Mouse (Mus musculus) ES-E14 (cell line): Measurements from ENCODE around the gene Klhl7. TPM values are rescaled to one million over a fixed set of nuclear protein-coding genes. Genes with fewer than 3 reads are reported as not detected.

ENCODE experiments used
- DNase-seq: peaks from one replicate; pipeline ENCODE4 v3.0.0-alpha.2; 2013; ENCODE audit warnings: low read depth, low spot score
- H3K27ac ChIP-seq: 2 replicates; pipeline ENCODE4 v1.5.1; 2012; ENCODE audit warnings: low read depth, mild to moderate bottlenecking, low read length, moderate library complexity, mixed read lengths; ENCODE audit not compliant: poor library complexity, insufficient read depth, severe bottlenecking
- H3K36me3 ChIP-seq: 2 replicates; pipeline ENCODE4 v1.6.1; 2012; ENCODE audit warnings: mild to moderate bottlenecking, low read length, moderate library complexity, mixed read lengths; ENCODE audit not compliant: control insufficient read depth, poor library complexity, insufficient read depth, severe bottlenecking
- H3K4me1 ChIP-seq, 2 experiments: fragments of 150-350 bp in 1 of 2; sonication (generic) in 1 of 2; 2 replicates each; pipeline ENCODE4 v1.6.1; 2012; ENCODE audit warnings: low read length in 2 of 2, mild to moderate bottlenecking in 1 of 2, mixed read lengths in 1 of 2; ENCODE audit not compliant: control insufficient read depth in 2 of 2, insufficient read depth in 2 of 2, poor library complexity in 1 of 2
- H3K4me3 ChIP-seq, 2 experiments: fragments of 150-350 bp in 1 of 2; sonication (generic) in 1 of 2; 2 replicates each; pipeline ENCODE4 v1.5.1; 2012; ENCODE audit warnings: low read length in 2 of 2, low read depth in 1 of 2, mild to moderate bottlenecking in 1 of 2, mixed read lengths in 1 of 2; ENCODE audit not compliant: insufficient read depth in 1 of 2, poor library complexity in 1 of 2, severe bottlenecking in 1 of 2
- H3K9ac ChIP-seq: 2 replicates; pipeline ENCODE4 v1.6.1; 2012; ENCODE audit warnings: low read depth, mild to moderate bottlenecking, low read length, mixed read lengths; ENCODE audit not compliant: poor library complexity, insufficient read depth, severe bottlenecking
- H3K9me3 ChIP-seq: fragments of 150-350 bp; sonication (generic); 2 replicates; pipeline ENCODE4 v1.6.1; 2012; ENCODE audit warnings: low read depth, mild to moderate bottlenecking, low read length; ENCODE audit not compliant: control insufficient read depth, insufficient read depth
- CHD2 ChIP-seq: IDR thresholded peaks from 2 replicates; pipeline ENCODE4 v1.6.1; 2014; ENCODE audit warnings: mild to moderate bottlenecking, low read depth, low read length, inconsistent platforms
- HCFC1 ChIP-seq: IDR thresholded peaks from 2 replicates; pipeline ENCODE4 v1.6.1; 2012; ENCODE audit warnings: low read length, inconsistent platforms, borderline replicate concordance; ENCODE audit not compliant: insufficient read depth
- MAFK ChIP-seq: IDR thresholded peaks from 2 replicates; pipeline ENCODE4 v1.6.1; 2014; ENCODE audit warnings: mild to moderate bottlenecking, low read depth, low read length, inconsistent platforms; ENCODE audit not compliant: insufficient read depth
- ZC3H11A ChIP-seq: IDR thresholded peaks from 2 replicates; pipeline ENCODE4 v1.6.1; 2012; ENCODE audit warnings: low read depth, mild to moderate bottlenecking, inconsistent platforms, low read length, borderline replicate concordance
- ZNF384 ChIP-seq: IDR thresholded peaks from 2 replicates; pipeline ENCODE4 v1.6.1; 2012; ENCODE audit warnings: low read depth, low read length, inconsistent platforms
- in situ Hi-C, 2 experiments: fragments of 600-800 bp; cut with MboI; formaldehyde crosslinking; loops; one replicate each; pipeline ENCODE4 v1.15.1; 2025; ENCODE audit warnings: low sequenced_read_pairs in 2 of 2, inconsistent platforms in 1 of 2; ENCODE audit not compliant: unreplicated experiment in 2 of 2
- total RNA-seq: library from RNA; depleted of rRNA; stranded (reverse); fragments of 300-350 nt; gene quantifications from 2 replicates; pipeline ENCODE4 v1.2.3, GENCODE M21; 2012; rRNA removed

Gene Klhl7
- total RNA-seq, 1 experiment, result 30.5 TPM

DNA sequence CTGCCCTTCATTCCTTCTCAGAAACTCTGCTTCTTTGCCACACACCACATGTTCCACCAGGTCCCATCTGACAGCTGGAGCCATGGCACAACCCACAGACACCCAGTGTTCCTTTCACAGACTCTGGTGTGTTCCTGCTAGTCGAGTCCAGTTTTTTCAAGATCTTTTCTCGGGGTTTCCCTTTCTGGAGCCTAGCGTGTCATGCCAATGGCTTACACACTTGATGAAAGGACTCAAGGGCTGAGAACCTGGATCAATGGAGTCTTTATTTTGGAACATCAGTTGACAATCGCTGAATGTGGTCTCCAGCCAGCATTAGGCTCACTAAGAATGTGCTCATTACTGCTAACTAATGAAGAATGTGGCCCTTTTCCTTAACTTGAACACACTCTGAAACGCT, 102.1 kb downstream of the Klhl7 start:
- Histone ChIP-seq H3K4me3 (no peak overlapping the region), H3K27ac (no peak overlapping the region), H3K4me1 (peaks cover 0 to 4% of the 10 kb centered on the region in 2 experiments; a peak in 2 of 4 replicates), H3K9ac (no peak overlapping the region), H3K9me3 (no peaks in the 10 kb centered on the region), H3K36me3 (no peaks in the 10 kb centered on the region)
- in situ Hi-C loops, result no loop called here
- no peak for DNase-seq
- TF ChIP-seq MAFK (no peak), HCFC1 (no peak), ZC3H11A (no peak), ZNF384 (no peak), CHD2 (no peak)

DNA sequence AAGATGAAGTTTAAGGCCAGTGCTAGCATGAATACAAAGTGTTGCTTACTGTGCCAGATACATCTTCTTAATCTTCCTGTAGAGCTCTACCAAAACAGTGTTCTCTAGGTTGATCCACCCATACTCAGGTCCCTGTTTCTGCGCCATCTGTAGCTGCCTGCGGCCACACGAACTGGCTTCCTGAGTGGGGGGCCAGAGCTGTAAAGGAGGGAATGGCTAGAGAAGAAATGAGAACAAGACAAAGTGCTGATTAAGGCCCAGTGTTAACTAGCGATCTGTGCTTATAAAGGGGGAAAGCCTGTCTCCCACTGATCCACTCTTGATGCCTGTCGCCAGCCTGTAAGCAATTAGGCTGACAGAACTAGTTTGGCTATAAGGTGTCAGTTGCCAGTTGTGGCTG, 102.9 kb downstream of the Klhl7 start:
- Histone ChIP-seq H3K27ac (no peak overlapping the region), H3K9me3 (no peaks in the 10 kb centered on the region), H3K4me3 (no peak overlapping the region), H3K4me1 (peaks cover 0 to 4% of the 10 kb centered on the region in 2 experiments; a peak in 2 of 4 replicates), H3K36me3 (no peaks in the 10 kb centered on the region), H3K9ac (no peak overlapping the region)
- in situ Hi-C loops, result no loop called here
- DNase-seq, result no peak
- TF ChIP-seq ZC3H11A (no peak), CHD2 (no peak), MAFK (no peak), HCFC1 (no peak), ZNF384 (no peak)

DNA sequence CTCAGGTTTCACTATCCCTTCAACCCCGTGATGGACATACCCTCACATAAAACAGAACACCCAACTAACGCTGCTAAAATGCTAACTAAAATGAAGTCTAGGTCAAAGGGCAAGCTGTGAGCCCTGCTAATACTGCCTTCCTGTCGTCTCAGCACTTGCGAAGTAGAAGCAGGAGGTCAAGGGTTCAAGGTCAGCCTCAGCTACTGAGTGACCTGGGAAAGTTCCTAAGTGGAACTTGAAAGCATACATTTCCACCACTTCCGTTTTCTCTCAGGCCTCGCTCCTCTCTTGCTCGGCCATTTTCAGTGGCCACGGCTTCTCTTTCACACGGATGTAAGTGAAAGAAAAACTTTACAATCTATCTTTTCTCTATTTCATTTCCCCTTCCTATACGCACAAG, 107.6 kb downstream of the Klhl7 start:
- DNase-seq, result peak; percentile 75
- Histone ChIP-seq H3K36me3 (no peaks in the 10 kb centered on the region), H3K9me3 (no peaks in the 10 kb centered on the region), H3K4me1 (peaks cover 3 to 8% of the 10 kb centered on the region in 2 experiments; a peak in 3 of 4 replicates), H3K4me3 (no peak overlapping the region), H3K9ac (no peak overlapping the region), H3K27ac (no peak overlapping the region; the same call in 1 of the 2 replicates)
- in situ Hi-C loops, result no loop called here
- TF ChIP-seq MAFK (0 out of 2 replicates have a peak, but pooled peaks have one; percentile 34), CHD2 (no peak)

DNA sequence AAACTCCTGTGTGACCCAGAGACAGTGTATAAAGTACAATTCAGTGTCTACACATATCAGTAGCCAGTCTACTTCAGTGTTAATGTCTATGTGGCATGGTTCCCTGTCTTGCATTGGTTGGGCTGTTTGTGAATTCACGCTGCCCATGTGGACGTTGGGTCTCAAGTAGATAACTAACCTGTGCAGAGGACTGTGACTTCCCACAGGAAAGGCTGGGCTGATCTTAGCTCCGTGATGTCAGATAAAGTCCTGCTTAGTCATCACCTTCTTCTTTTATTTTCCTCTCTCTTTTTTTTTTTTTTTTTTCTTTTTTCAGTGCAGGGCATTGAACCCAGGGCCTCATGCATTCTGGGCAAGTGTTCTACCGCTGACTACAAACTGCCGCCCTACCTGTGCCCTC, 108.1 kb downstream of the Klhl7 start:
- Histone ChIP-seq H3K27ac (no peak overlapping the region), H3K36me3 (no peaks in the 10 kb centered on the region), H3K4me1 (peaks cover 3 to 8% of the 10 kb centered on the region in 2 experiments; a peak in 3 of 4 replicates), H3K9ac (no peak overlapping the region), H3K9me3 (no peaks in the 10 kb centered on the region), H3K4me3 (no peak overlapping the region)
- no peak for TF ChIP-seq MAFK
- no peak for TF ChIP-seq ZNF384
- TF ChIP-seq CHD2, result no peak
- no peak for TF ChIP-seq HCFC1
- no peak for DNase-seq
- in situ Hi-C loops, result no loop called here

Other genes starting within 250 kb of the Klhl7 start
- 10.7 and 13.2 TPM in 2 replicates for gene Fam126a, start 69.9 kb upstream of the Klhl7 start, total RNA-seq
- gene Nupl2, start 64.4 kb downstream of the Klhl7 start, total RNA-seq, result 10.5 and 11.9 TPM in 2 replicates